Mouse (Mus musculus) cortical plate, adult 2 months (tissue): Measurements from ENCODE around the gene Creld1.

Source experiments
- CTCF ChIP-seq: fragments of 200-500 bp; IDR thresholded peaks from 2 replicates; pipeline ENCODE4 v1.5.1; 2011; ENCODE audit warnings: mild to moderate bottlenecking, control low read depth, low read length; ENCODE audit not compliant: insufficient read depth; ENCODE audit errors: extremely low read depth
- POLR2A ChIP-seq: fragments of 200-500 bp; IDR thresholded peaks from 2 replicates; pipeline ENCODE4 v1.6.1; 2011; ENCODE audit warnings: mild to moderate bottlenecking, low read length, control low read depth; ENCODE audit not compliant: insufficient read depth; ENCODE audit errors: extremely low read depth

GRCm38 (mm10) chr6:113473715-113474114, 9.4 kb upstream of the Creld1 start:
- TF ChIP-seq POLR2A = no peak
- TF ChIP-seq CTCF = no peak
